Mouse (Mus musculus) ES-E14 (cell line): Measurements from ENCODE around the gene Wdr64.

Source experiments
- HCFC1 ChIP-seq: IDR thresholded peaks from 2 replicates; pipeline ENCODE4 v1.6.1; 2012; ENCODE audit warnings: low read length, inconsistent platforms, borderline replicate concordance; ENCODE audit not compliant: insufficient read depth
- MAFK ChIP-seq: IDR thresholded peaks from 2 replicates; pipeline ENCODE4 v1.6.1; 2014; ENCODE audit warnings: mild to moderate bottlenecking, low read depth, low read length, inconsistent platforms; ENCODE audit not compliant: insufficient read depth
- ZC3H11A ChIP-seq: IDR thresholded peaks from 2 replicates; pipeline ENCODE4 v1.6.1; 2012; ENCODE audit warnings: low read depth, mild to moderate bottlenecking, inconsistent platforms, low read length, borderline replicate concordance
- ZNF384 ChIP-seq: IDR thresholded peaks from 2 replicates; pipeline ENCODE4 v1.6.1; 2012; ENCODE audit warnings: low read depth, low read length, inconsistent platforms

- TF ChIP-seq ZNF384 (no peak), HCFC1 (no peak), ZC3H11A (no peak), MAFK (no peak)
Observed at GRCm38 (mm10) chr1:175668666-175669405, 29.6 kb upstream of the Wdr64 start.
